Mouse (Mus musculus) adrenal gland, adult (tissue): Measurements from ENCODE around the gene Rdh1.

ENCODE experiments used
- DNase-seq, 2 experiments: peaks; one replicate each; pipeline ENCODE4 v3.0.0; 2022 to 2023; ENCODE audit warnings: low spot score in 1 of 2; ENCODE audit not compliant: inconsistent age in 2 of 2

Rdh1 gene

GRCm38 (mm10) chr10:127759181-127760110, at the start of gene Rdh1, which contains the start of gene Rdh16f1:
TSS of gene Rdh1 (plus strand) at chr10:127759721.
TSS of gene Rdh16f1 (plus strand) at chr10:127759787.
- peak; percentile 69 to 89 for DNase-seq

GRCm38 (mm10) chr10:127710331-127710730, 49.2 kb upstream of the Rdh1 start:
- no peak for DNase-seq

- DNase-seq: no peak
Measured at GRCm38 (mm10) chr10:127712736-127713135, 46.8 kb upstream of the Rdh1 start.

GRCm38 (mm10) chr10:127721671-127722418, 37.7 kb upstream of the Rdh1 start:
- no peak for DNase-seq

GRCm38 (mm10) chr10:127724178-127724577, 35.3 kb upstream of the Rdh1 start, which contains the start of gene Tac2:
TSS of gene Tac2 (plus strand) at chr10:127724478.
- DNase-seq: no peak

GRCm38 (mm10) chr10:127725136-127725535, 34.4 kb upstream of the Rdh1 start:
- no peak for DNase-seq

- no peak for DNase-seq
Measured at GRCm38 (mm10) chr10:127728437-127728836, 31.1 kb upstream of the Rdh1 start.

- DNase-seq: no peak
Measured at GRCm38 (mm10) chr10:127730285-127730932, 29.1 kb upstream of the Rdh1 start.

GRCm38 (mm10) chr10:127730933-127731310, 28.6 kb upstream of the Rdh1 start:
- DNase-seq: no peak

- DNase-seq: no peak
Measured at GRCm38 (mm10) chr10:127731397-127731796, 28.1 kb upstream of the Rdh1 start.

- DNase-seq: peak in 1 of 2 experiments; percentile 69
Measured at GRCm38 (mm10) chr10:127734434-127734833, 25.1 kb upstream of the Rdh1 start.

GRCm38 (mm10) chr10:127736266-127736665, 23.3 kb upstream of the Rdh1 start:
- peak in 1 of 2 experiments; percentile 38 for DNase-seq

GRCm38 (mm10) chr10:127736916-127737315, 22.6 kb upstream of the Rdh1 start:
- DNase-seq: peak in 1 of 2 experiments; percentile 60

GRCm38 (mm10) chr10:127737552-127737951, 22.0 kb upstream of the Rdh1 start:
- peak in 1 of 2 experiments; percentile 42 for DNase-seq

GRCm38 (mm10) chr10:127738151-127738882, 21.2 kb upstream of the Rdh1 start:
- DNase-seq: peak in 1 of 2 experiments; percentile 69

- peak; percentile 87 to 94 for DNase-seq
Measured at GRCm38 (mm10) chr10:127739083-127739660, 20.3 kb upstream of the Rdh1 start, which contains the start of gene Zbtb39. TSS of gene Zbtb39 (plus strand) at chr10:127739538.

GRCm38 (mm10) chr10:127739661-127740161, 19.8 kb upstream of the Rdh1 start:
- DNase-seq: no peak

GRCm38 (mm10) chr10:127744661-127745060, 14.9 kb upstream of the Rdh1 start:
- peak; percentile 65 to 86 for DNase-seq

- peak in 1 of 2 experiments; percentile 42 for DNase-seq
Measured at GRCm38 (mm10) chr10:127745886-127746285, 13.6 kb upstream of the Rdh1 start.

- DNase-seq: no peak
Measured at GRCm38 (mm10) chr10:127747254-127747653, 12.3 kb upstream of the Rdh1 start.
